Mouse (Mus musculus) skeletal muscle tissue, adult 2 months (tissue): ENCODE results near the gene Akr1c6.
"Not testable (repeated sequence)": the region's sequence is repeated elsewhere in the genome, so short reads cannot be mapped to it uniquely, and the experiment has no call there.

Source experiments
- DNase-seq: peaks from one replicate; pipeline ENCODE4 v3.0.0-alpha.2; 2012; ENCODE audit warnings: low read depth, low spot score

The Akr1c6 gene

GRCm38 (mm10) chr13:4434006-4434405 lies at the start of gene Akr1c6:
Akr1c6 (plus strand) TSS chr13:4434306.
- DNase-seq: no peak

GRCm38 (mm10) chr13:4384918-4385317 lies 49.2 kb upstream of the Akr1c6 start:
- DNase-seq: no peak

DNA sequence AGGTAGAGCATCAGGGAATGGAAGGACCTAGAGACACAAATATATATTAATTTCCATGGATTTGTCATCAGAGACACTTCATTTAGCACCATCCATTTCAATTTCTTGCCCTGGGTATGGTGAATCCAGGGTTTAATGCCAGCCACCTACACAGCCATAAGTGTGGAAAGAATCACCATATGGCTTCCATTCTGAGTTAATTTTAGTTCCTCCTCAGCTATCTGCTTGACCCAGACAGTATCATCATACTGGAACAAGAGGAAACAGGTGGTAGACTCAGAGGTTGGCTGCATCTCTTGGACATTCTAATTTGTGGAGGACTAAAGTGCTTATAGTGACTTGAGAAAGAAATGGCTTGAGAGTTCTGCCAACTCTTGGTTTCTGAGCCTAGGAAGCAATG lies 48.6 kb upstream of the Akr1c6 start:
- DNase-seq: no peak

DNA sequence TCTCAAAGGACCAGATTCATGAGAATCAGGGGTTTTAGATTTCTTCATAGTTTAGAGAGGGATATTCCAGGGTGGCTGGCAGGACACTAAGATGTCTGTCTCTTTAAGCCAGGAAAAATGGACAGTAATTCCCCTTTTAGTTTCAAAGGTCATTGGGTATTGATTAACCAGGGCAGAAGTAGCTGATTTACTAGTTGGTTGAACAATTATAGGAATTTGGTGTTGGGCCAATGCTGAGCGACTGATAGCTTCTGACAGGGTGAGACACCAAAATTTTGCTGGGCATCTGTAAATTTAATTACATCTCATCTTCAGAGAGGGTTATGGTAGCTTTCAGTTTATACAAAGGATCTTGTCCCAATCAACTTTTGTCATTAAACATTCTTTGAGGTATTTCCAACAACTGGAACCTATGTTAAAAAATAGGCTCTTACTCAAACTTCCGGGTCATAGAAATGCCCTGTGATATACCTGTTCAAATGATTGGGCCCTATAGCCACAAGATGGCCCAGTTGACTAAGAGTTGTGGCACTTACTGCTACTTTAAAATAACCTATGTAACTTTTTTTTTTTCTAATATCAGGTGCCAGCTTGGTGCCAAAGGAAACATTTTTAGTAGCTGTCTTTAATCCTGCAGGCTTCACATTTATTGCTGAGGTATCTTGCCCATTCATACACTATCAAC lies 45.2 kb upstream of the Akr1c6 start:
- no peak for DNase-seq

- DNase-seq: not testable (repeated sequence)
Measured at GRCm38 (mm10) chr13:4400360-4400759, 33.7 kb upstream of the Akr1c6 start.

GRCm38 (mm10) chr13:4400831-4401230 lies 33.3 kb upstream of the Akr1c6 start:
- no peak for DNase-seq

DNA sequence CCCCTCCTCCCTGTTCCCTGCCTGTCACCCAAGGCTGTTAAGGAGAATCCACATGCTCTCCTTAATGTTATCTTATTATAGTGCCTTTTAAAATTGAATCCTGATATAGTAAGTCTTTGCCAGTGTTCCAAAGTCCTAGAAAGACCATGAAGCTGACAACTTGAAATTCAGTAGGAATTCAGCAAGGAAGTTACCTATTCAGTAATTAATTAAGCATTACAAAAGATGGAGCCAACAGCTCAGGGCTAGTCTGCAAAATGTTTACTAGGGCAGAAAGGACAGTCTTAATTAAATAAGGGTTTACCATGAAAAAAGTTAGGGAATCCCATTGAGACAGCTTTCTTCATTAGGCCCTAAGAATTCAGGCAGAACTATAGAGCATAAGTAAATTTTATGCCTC lies 31.9 kb upstream of the Akr1c6 start:
- no peak for DNase-seq

- DNase-seq: no peak
Measured at GRCm38 (mm10) chr13:4404726-4405125, 29.4 kb upstream of the Akr1c6 start.

- no peak for DNase-seq
Measured at GRCm38 (mm10) chr13:4406771-4407170, 27.3 kb upstream of the Akr1c6 start.

DNA sequence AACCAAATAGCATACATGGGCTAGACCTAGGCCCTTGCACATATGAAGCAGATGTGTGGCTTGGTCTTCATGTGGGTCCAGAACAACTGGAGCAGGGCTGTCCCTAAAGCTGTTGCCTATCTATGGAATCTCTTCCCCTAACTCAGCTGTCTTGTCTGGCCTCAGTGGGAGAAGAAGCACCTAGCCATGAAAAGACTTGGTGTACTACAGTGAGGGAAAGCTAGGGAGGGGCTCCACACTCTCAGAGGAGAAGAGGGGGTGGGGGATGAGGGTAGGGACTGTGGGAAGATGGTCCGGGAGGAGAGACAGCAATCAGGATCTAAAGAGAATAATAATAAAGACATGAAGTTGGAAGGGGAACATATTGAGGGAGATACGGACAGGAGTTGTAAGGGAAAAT lies 5.5 kb upstream of the Akr1c6 start:
- DNase-seq: no peak

DNA sequence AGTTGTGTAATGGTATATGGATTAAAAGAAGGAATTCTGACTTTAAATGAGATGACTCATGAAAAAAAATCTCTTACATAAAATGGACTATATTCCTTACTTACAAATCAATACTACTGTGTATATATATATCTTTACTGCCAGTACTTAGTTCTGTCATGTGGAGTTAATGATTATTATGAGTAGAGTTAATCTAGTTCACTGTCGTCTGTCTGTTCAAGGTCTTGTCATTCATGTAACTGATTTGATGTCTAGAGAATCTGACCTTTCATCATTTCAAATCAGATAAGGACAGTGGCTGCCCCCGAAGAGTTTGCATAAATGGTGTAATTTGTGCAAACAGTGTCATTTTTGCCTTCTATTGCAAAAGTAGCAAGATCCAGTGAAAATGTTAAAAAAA lies 5.1 kb upstream of the Akr1c6 start:
- no peak for DNase-seq

- DNase-seq: no peak
Measured at GRCm38 (mm10) chr13:4431129-4431528, 3.0 kb upstream of the Akr1c6 start.

DNA sequence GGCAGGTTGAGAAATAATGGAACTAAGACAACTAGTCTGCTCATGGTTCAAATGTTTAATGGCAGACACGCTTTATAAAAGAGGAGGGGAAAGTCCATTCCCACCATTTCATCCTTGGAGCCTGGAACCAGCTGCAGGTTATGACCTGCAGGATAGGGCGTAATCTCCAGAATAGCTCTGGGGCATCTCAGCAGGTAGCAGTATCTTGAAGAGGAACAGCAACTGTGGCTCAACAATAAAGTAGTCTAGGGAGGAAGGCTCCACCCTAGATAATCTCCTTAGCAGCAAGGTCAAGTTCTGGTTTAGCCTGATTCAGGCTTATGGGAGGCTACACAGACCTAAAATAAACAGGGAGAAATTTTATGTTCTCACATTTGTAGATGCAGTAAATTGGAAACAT lies 31.5 kb downstream of the Akr1c6 start:
- no peak for DNase-seq

GRCm38 (mm10) chr13:4467896-4468295 lies 33.8 kb downstream of the Akr1c6 start:
- DNase-seq: no peak
